Mouse (Mus musculus) left cerebral cortex, postnatal 14 days (tissue): ENCODE results near the gene Eipr1. TPM values are rescaled to one million over a fixed set of nuclear protein-coding genes. Genes with fewer than 3 reads are reported as not detected.

Source experiments
- DNase-seq, 2 experiments: peaks; one replicate each; pipeline ENCODE4 v3.0.0; 2021 to 2022; ENCODE audit warnings: low spot score in 2 of 2, mixed read lengths in 1 of 2
- intact Hi-C: fragments of 180-260 bp; cut with DNase I; formaldehyde crosslinking; loops from one replicate; pipeline ENCODE4 v1.15.1; 2025
- total RNA-seq, 2 experiments: library from RNA; stranded (reverse); gene quantifications; 2 replicates each; pipeline ENCODE4 v1.2.3; 2021

Gene Eipr1
- total RNA-seq, 2 experiments from 2014 or later = 59.7 to 60.1 TPM

DNA sequence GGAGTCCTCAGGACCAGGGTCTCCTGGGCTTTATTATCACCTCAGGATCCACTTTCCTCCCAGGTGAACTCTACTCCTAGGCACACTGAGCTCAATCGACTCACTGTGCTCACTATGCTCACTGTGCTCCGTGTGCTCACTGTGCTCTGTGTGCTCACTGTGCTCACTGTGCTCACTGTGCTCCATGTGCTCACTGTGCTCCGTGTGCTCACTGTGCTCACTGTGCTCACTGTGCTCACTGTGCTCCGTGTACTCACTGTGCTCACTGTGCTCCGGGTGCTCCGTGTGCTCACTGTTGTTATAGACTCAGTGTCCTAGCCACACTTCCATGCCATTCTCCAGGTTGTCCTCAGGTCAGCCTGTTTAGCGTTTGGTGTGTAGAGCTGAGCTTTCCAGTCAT, 18.4 kb downstream of the Eipr1 start:
- DNase-seq = no peak
- intact Hi-C loops = loop anchor here (10.0 kb wide), 1 partner anchor 395 kb away; no protein-coding TSS in a partner anchor

GRCm38 (mm10) chr12:28773815-28774214, 22.2 kb downstream of the Eipr1 start:
- intact Hi-C loops = loop anchor here (10.0 kb wide), 1 partner anchor 391 kb away; no protein-coding TSS in a partner anchor
- DNase-seq = no peak

DNA sequence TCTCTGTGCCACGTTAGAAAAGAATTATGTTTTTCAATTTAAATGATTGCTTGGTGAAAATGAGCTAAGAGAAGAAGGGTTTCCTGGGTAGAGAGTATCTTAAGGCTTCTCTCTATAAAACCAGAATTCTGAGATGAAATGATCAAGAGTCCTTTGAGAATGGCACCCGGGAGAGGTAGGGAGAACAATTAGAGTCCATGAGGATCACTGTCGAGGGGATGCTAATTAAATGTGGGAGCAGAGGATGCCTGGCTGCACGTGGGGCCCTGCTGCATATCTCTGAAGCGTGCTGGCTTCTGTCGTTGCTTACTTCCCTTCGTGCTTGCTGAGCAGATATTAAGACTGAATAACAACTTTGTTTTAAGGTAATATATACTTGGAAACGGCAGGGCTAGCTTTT, 23.5 kb downstream of the Eipr1 start:
- intact Hi-C loops = loop anchor here (10.0 kb wide), 1 partner anchor 390 kb away; no protein-coding TSS in a partner anchor
- DNase-seq = no peak

GRCm38 (mm10) chr12:28775627-28776026, 24.0 kb downstream of the Eipr1 start:
- DNase-seq = peak in 1 of 2 experiments; percentile 74
- intact Hi-C loops = loop anchor here (10.0 kb wide), 1 partner anchor 389 kb away; no protein-coding TSS in a partner anchor

GRCm38 (mm10) chr12:28780180-28780579, 28.6 kb downstream of the Eipr1 start:
- intact Hi-C loops = loop anchor here (5.0 kb wide), 1 partner anchor 47 kb away; no protein-coding TSS in a partner anchor
- DNase-seq = no peak

GRCm38 (mm10) chr12:28782637-28783036, 31.0 kb downstream of the Eipr1 start:
- no peak for DNase-seq
- intact Hi-C loops = loop anchor here (5.0 kb wide), 1 partner anchor 45 kb away; no protein-coding TSS in a partner anchor

GRCm38 (mm10) chr12:28784355-28784754, 32.8 kb downstream of the Eipr1 start:
- DNase-seq = peak; percentile 50 to 71
- intact Hi-C loops = loop anchor here (5.0 kb wide), 1 partner anchor 43 kb away; no protein-coding TSS in a partner anchor

DNA sequence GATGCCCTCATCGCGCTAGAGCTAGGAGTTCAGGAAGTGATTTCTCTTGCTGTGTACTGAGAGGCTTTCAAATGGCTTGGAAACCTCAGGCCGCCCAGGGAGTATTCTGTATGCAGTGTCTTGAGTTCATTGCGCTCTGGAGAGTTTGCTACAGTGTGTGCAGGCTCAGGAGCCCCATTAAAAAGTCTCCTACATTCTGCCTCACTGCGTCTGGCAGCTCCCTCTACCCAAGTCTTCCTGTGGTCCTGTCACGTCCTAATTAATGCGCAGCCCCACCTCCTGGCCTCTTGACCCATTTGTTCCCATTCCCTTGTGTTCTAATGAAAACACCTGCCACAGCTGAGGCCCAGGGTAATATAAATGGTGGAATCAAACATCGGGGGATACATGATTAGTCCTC, 33.3 kb downstream of the Eipr1 start:
- DNase-seq = no peak

GRCm38 (mm10) chr12:28785299-28785698, 33.7 kb downstream of the Eipr1 start:
- intact Hi-C loops = no loop called here
- no peak for DNase-seq

More for the DNA sequence above, 33.3 kb downstream of the Eipr1 start:
- intact Hi-C loops = loop anchor here (5.0 kb wide), 1 partner anchor 42 kb away; no protein-coding TSS in a partner anchor

- intact Hi-C loops = no loop called here
- no peak for DNase-seq
Observed at GRCm38 (mm10) chr12:28786310-28786709, 34.7 kb downstream of the Eipr1 start.

DNA sequence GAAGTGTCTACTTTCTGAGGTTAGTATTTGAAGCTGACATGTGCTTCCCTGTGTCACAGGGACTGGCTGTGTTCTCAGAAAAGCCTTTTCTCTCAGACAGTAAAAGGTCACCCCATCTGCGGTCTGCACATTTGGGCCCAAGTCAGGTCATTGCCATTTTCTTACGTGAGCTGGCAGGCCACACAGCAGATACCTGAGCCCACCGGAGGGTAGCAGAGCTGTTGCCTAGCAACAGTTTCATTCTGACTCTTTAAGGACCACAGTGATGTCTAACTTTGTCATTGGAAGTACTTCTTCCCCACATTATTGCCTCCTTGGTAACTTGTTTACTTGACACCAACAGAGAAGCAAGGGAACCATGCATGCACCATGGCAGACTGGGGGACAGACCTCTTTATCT, 41.0 kb downstream of the Eipr1 start:
- intact Hi-C loops = no loop called here
- no peak for DNase-seq

GRCm38 (mm10) chr12:28793715-28794114, 42.1 kb downstream of the Eipr1 start:
- peak; percentile 49 to 76 for DNase-seq

DNA sequence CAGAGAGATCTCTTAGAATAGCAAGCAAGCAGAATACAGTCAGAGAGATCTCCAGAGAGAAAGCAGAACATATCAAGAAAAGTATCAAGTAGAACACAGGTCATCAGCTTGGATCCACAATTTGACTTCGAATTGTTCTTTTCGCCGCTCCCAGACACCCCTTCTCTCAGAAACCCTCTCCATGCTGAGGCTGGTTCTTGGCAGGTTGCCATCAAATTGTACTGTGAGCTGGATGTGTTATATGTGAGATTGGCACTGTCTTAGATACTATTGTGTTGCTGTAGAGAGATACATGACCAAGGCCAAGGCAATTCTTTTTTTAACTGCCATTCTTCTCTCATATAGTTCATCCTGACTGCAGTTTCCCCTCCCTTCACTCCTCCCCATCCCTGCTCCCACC, 43.4 kb downstream of the Eipr1 start:
- intact Hi-C loops = no loop called here
- DNase-seq = no peak

More at GRCm38 (mm10) chr12:28793715-28794114, 42.1 kb downstream of the Eipr1 start:
- intact Hi-C loops = no loop called here

DNA sequence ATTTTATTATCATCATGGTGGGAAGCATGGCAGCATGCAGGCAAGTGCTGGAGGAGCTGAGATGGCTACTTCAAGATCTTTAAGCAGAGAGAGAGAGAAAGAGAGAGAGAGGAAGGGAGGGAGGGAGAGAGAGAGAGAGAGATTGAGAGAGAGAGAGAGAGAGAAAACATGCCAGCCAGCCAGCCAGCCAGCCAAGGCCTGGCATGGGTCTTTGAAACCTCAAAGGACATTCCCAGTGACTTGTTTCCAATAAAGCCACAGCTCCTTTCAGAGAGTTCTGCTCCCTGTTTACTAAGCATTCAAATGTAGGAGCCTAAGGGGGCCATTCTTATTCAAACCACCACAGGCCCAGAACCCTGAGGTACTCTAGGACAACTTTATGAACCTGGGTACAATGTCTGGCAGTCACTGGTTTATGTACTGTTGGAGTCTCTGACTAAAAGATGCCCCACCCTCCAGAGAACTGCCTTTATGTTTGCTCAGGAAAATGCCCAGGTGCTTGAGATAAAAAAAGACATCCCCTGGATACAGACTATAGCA, 45.3 kb downstream of the Eipr1 start:
- DNase-seq = no peak
- intact Hi-C loops = no loop called here

GRCm38 (mm10) chr12:28799798-28800411, 48.3 kb downstream of the Eipr1 start:
- intact Hi-C loops = no loop called here
- no peak for DNase-seq

DNA sequence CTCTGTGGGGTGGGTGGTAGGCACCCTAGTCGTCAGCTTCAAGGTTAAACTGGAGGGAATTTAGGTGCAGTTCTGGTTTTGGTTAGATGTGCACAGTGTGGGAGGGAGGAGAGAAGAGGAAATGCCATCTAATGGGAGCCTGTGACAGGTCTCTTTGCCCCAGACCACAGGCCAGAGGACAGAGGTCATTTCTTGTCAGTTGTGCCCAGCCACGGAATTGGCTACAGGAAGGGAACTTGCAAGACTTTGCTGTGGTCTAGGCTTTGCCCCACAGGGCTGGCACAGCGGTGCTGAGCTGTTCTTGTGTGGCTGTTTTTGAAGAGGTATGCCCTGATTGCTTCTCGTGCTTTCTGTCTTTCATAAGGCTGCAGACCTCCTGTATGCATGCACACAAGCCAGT, 48.8 kb downstream of the Eipr1 start:
- intact Hi-C loops = no loop called here
- no peak for DNase-seq

GRCm38 (mm10) chr12:28800891-28801290, 49.3 kb downstream of the Eipr1 start:
- DNase-seq = no peak
- intact Hi-C loops = no loop called here

GRCm38 (mm10) chr12:28801731-28802130, 50.1 kb downstream of the Eipr1 start:
- intact Hi-C loops = no loop called here

DNA sequence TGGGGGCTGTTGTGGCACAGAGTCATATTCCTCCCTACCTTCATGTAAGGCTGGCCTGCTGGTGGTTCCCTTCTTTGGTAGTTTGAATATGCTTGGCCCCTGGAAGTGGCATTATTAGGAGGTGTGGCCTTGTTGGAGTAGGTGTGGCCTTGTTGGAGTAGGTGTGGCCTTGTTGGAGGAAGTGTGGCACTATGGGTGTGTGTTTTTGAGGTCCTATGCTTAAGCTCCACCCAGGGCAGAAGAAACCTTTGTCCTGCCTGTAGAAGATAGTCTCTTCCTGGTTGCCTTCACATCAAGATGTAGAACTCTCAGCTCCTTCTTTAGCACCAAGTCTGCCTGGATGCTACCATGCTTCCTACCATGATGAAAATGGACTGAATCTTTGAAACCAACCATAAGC, 51.4 kb downstream of the Eipr1 start:
- DNase-seq = no peak
- intact Hi-C loops = no loop called here

More at GRCm38 (mm10) chr12:28801731-28802130, 50.1 kb downstream of the Eipr1 start:
- no peak for DNase-seq

GRCm38 (mm10) chr12:28804558-28805481, 53.2 kb downstream of the Eipr1 start:
- intact Hi-C loops = no loop called here
- DNase-seq = no peak
